Mouse (Mus musculus) lung, adult 2 months (tissue): ENCODE results near the gene Olfr267. TPM values are rescaled to one million over a fixed set of nuclear protein-coding genes. Genes with fewer than 3 reads are reported as not detected.

ENCODE experiments used
- DNase-seq: peaks from one replicate; pipeline ENCODE4 v3.0.0; 2022
- H3K4me1 ChIP-seq: fragments of 200-500 bp; 2 replicates; pipeline ENCODE4 v1.6.1; 2011; ENCODE audit warnings: low read length; ENCODE audit not compliant: control insufficient read depth, insufficient read depth
- H3K4me3 ChIP-seq: fragments of 200-500 bp; replicated peaks from 2 replicates; pipeline ENCODE3; 2011; ENCODE audit warnings: low read depth, mild to moderate bottlenecking, control low read depth, low read length; ENCODE audit errors: extremely low read depth
- CTCF ChIP-seq: fragments of 200-500 bp; IDR thresholded peaks from 2 replicates; pipeline ENCODE4 v1.5.1; 2011; ENCODE audit warnings: mild to moderate bottlenecking, low read length, control low read depth; ENCODE audit not compliant: insufficient read depth
- POLR2A ChIP-seq: fragments of 200-500 bp; IDR thresholded peaks from 2 replicates; pipeline ENCODE4 v1.6.1; 2011; ENCODE audit warnings: low read depth, mild to moderate bottlenecking, control low read depth, low read length, borderline replicate concordance; ENCODE audit errors: extremely low read depth
- WGBS: fragments of 180-500 bp; shearing (Covaris S2); methylation state at CpG from one replicate; pipeline ENCODE4 v1.1.7; 2018; 5-methylcytosine and 5-hydroxymethylcytosine counted together
- polyA plus RNA-seq: library from polyadenylated mRNA; depleted of rRNA; stranded (reverse); fragments of >200 nt; gene quantifications from 2 replicates; pipeline ENCODE4 v1.2.3, GENCODE M21; 2012; rRNA removed

The Olfr267 gene
- not detected in 2 replicates for polyA plus RNA-seq

- TF ChIP-seq CTCF, result no peak
- no peak for TF ChIP-seq POLR2A
- no peak for DNase-seq
- Histone ChIP-seq H3K4me3 (no peak within 1 kb of the TSS), H3K4me1 (no peaks in the 10 kb centered on the region)
These were observed at the start of gene Olfr267 for GRCm38 (mm10) chr4:58787616-58788015. Gene Olfr267, minus strand, starts transcription at chr4:58787716.

DNA sequence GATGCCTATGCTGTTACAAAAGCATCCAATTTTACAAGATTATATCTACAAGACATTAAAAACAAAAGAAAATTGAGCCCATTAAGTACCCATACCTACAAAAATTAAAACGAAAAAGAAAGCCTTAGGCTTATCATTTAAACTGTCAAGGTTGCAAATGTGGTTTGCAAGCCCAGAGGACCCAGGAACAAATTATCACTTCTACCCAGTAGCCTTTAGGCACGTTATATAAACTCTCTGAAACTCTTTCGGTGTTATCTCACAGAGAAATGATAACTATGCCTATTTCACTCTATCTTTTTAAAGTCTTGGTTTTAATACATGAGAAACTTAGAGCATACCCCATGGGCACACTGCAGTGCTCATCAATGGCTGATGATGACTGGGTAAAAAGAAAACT is 45.4 kb upstream of the Olfr267 start:
- no peak for DNase-seq
- H3K4me3 ChIP-seq, result no peak overlapping the region
- no peaks in the 10 kb centered on the region for H3K4me1 ChIP-seq
- TF ChIP-seq CTCF (no peak), POLR2A (no peak)
- 74% methylated on average over 3 of the region's 3 CpGs for WGBS

DNA sequence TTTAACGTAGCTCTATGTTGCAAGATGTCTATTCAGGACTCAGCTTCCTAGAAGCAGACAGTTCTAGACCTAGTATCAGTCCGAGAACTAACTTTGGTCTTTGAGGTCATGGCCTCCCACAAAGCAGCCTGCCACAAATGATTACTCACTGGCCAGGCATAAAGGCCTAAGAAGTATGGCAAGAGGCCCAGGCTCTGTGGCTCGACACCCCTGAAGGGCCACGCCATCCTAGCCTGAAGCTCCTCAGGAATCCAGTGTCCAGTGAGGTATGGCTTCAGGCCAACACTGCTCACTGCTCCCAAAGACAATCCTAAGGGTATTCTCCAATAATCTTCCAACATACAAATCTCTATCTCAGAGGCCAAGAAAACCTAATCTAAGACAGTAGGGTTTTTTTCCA is 38.4 kb upstream of the Olfr267 start:
- no peaks in the 10 kb centered on the region for H3K4me1 ChIP-seq
- TF ChIP-seq POLR2A (no peak), CTCF (no peak)
- 84% methylated on average over 4 of the region's 4 CpGs for WGBS
- DNase-seq, result no peak
- no peak overlapping the region for H3K4me3 ChIP-seq

GRCm38 (mm10) chr4:58786659-58787058 is 857 bp downstream of the Olfr267 start:
- WGBS, result 59% methylated on average over 3 of the region's 3 CpGs
- TF ChIP-seq CTCF (no peak), POLR2A (no peak)
- no peaks in the 10 kb centered on the region for H3K4me1 ChIP-seq
- no peak for DNase-seq
- no peak overlapping the region for H3K4me3 ChIP-seq

DNA sequence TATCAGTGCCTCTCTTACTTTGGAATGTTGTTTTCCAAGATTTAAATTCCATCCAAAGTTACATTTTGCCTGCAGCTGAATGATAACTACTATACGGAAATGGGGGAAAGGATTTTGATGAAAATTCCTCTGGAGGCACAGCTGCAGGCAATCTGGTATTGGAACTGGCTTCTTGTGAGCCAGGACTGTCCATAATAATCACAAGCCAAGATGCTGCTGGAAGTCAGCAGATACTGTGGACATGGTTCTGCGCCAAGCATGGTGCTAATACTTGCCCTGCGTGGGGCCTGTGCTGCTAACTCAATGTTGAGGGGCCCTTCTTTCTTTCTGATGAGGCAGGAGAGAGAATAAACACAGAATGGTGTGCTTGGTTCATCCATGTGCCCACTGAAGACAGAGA is 24.1 kb downstream of the Olfr267 start:
- DNase-seq, result no peak
- 72% methylated on average over 3 of the region's 3 CpGs for WGBS
- TF ChIP-seq CTCF (no peak), POLR2A (no peak)
- no peaks in the 10 kb centered on the region for H3K4me1 ChIP-seq
- no peak overlapping the region for H3K4me3 ChIP-seq

DNA sequence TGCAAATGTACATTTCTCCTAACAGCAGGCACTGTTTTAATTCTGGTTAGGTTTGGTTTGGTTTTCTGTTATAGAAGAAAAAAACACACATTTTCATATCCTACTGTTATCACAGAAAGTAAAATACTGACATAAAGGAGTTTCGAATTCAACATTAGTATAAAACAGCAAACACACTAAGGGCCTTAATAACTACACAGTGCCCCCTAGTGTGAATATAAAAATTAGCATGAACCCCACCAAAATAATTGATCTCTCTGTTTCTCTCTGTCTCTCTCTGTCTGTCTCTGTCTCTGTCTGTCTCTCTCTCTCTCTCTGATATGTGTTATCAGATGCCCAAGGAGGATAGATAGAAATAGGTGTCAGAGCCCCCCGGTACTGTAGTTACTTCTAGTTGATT is 38.0 kb downstream of the Olfr267 start:
- no peak for DNase-seq
- 37% methylated on average over 2 of the region's 2 CpGs for WGBS
- H3K4me1 ChIP-seq, result no peaks in the 10 kb centered on the region
- TF ChIP-seq POLR2A (no peak), CTCF (no peak)
- H3K4me3 ChIP-seq, result no peak overlapping the region

DNA sequence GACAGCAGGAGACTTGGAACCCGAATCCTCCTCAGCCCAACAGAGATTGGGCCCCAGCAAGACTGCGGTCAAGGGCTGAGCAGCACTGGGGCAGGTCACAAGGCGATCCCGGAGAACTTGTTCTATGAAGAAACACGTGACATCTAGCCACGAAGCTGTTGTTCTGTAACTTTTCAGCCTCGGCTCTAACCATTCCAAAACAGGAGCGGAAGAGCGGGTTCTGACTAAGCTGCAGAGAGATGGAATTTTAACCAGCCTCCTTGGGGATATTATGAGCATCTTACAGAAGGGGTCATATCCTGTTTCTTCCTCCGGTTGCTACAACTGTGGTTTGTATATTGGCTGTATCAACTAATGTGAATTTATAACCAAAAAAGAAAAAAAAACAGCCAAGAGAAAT is 38.4 kb downstream of the Olfr267 start:
- TF ChIP-seq CTCF, result no peak
- Histone ChIP-seq H3K4me1 (no peaks in the 10 kb centered on the region), H3K4me3 (no peak overlapping the region)
- DNase-seq, result peak; percentile 10
- whole genome bisulfite sequencing, result 43% methylated on average over 10 of the region's 10 CpGs

DNA sequence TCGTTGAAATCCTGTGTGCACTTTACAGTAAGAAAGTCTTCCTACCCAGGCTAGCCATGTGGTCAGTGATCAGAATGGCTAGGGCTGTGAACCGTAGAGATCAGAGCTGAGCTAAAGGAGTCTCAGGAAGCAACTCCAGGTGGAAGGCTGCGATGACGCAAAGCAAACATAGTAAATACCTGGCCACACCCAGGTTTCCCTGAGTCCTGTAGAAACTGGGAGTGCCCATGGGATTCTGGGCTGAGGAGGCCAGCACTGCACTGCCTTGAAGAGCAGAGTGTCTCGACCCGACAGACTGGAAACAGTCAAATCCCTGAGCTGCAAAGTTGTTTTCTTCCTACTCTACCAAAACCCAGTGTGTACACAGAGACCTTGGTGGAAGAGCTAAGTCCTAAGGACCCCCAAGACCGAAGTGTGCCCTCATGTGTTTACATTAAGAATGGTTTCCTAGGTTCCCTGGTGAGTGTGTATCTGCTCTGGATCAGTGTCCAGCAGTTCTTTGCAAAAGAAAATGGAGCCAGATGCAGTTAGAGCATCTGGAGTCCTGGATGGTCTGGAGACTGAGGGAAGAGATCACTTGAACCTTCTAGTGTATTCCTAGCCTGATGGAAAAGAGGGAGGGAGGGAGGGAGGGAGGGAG is 41.8 kb downstream of the Olfr267 start:
- DNase-seq, result no peak
- Histone ChIP-seq H3K4me3 (no peak overlapping the region), H3K4me1 (no peaks in the 10 kb centered on the region)
- WGBS, result 67% methylated on average over 7 of the region's 7 CpGs
- no peak for TF ChIP-seq POLR2A
- no peak for TF ChIP-seq CTCF

DNA sequence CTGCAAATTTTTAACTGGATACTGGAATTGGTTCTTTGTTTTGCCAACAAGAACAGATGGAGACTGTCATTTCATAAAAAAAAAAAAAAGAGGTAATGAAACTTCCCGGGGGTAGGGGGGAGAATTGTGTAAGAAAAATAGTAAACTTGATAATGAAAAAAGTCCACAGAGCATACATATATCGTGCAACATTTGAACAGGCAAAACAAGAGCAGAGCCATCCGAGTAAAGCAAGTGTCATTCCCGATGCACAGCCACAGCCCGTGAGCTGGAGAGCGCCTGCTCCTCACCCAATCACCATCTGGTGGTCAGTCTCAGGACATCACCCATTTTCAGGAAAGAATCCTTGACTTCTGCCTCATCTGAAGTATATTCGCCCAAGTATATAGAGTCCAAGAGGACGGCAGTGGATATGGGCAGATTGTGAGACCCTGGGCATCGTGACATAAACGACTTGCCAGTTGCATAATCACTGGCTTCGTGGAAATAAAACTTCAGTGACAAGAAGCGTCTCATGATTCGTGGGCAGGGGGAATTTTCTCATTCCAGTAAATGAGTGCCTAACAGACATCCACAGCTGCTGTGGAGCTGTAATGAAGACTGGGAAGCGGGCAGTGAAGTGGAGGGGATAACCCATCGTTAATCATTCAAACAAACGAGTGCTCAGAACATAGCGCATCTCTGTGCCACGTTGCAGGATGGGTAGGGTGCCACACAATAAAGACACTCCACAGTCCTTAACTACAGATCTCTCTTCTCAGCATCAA is 50.5 kb downstream of the Olfr267 start:
- no peak for DNase-seq
- no peak overlapping the region for H3K4me3 ChIP-seq
- TF ChIP-seq CTCF (0 out of 2 replicates have a peak, but pooled peaks have one; percentile 2), POLR2A (no peak)
- 64% methylated on average over 18 of the region's 18 CpGs for WGBS
- no peaks in the 10 kb centered on the region for H3K4me1 ChIP-seq

Other genes with a start within 250 kb of the Olfr267 start
- gene Lpar1, start 233.8 kb downstream of the Olfr267 start, polyA plus RNA-seq, result 27.8 and 29.0 TPM in 2 replicates
- 14.4 and 20.9 TPM in 2 replicates for gene Ecpas, start 125.0 kb upstream of the Olfr267 start, polyA plus RNA-seq
- gene Zkscan16, start 155.9 kb upstream of the Olfr267 start, polyA plus RNA-seq, result not detected in 2 replicates
- 6.7 and 23.7 TPM in 2 replicates for gene Ptgr1, start 199.4 kb upstream of the Olfr267 start, polyA plus RNA-seq
- gene Dnajc25, start 207.3 kb upstream of the Olfr267 start, polyA plus RNA-seq, result 3.6 and 4.7 TPM in 2 replicates
- 1.7 TPM in 1 of 2 replicates, not detected in the other for gene Gm20503, start 215.5 kb upstream of the Olfr267 start, polyA plus RNA-seq
- gene Gng10, start 247.4 kb upstream of the Olfr267 start, polyA plus RNA-seq, result 15.1 and 16.9 TPM in 2 replicates